Mouse (Mus musculus) olfactory bulb, adult 2 months (tissue): ENCODE measurements at regions not wholly inside any gene's neighbourhood (a gene's known extent, or its start where the extent isn't known, plus 50 kb on each side); places are given as distances from the start of the nearest gene placed in this dataset.

Source experiments
- CTCF ChIP-seq: fragments of 200-500 bp; IDR thresholded peaks from 2 replicates; pipeline ENCODE4 v1.5.1; 2012; ENCODE audit warnings: low read depth, mild to moderate bottlenecking, low read length, moderate library complexity; ENCODE audit not compliant: insufficient read depth
- POLR2A ChIP-seq: fragments of 200-500 bp; IDR thresholded peaks from 2 replicates; pipeline ENCODE4 v1.6.1; 2012; ENCODE audit warnings: mild to moderate bottlenecking, low read depth, low read length, moderate library complexity; ENCODE audit not compliant: insufficient read depth

DNA sequence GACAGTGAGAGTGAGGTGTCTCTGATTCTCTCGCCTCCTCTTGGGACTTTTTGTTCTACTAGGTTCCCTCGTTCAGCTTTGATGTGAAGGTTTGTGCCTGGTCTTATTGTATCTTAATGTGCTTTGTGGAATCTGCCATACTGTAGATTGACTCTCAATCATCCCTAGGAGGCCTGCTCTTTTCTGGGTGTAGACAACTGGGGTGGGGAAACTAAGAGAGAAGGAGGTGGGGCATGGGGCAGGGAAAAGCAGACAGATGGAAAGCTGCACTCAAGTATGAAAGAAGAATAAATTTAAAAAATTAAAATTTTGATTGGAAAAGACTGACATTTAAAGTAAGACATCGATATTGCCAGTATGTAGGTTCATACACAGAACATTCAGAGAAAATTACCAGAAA, 172.0 kb upstream of the Ctso start:
- TF ChIP-seq CTCF = no peak
- no peak for TF ChIP-seq POLR2A
